Mouse (Mus musculus) myocyte (in vitro differentiated cells): ENCODE measurements around the gene Dnah14.

ENCODE experiments used
- CEBPB ChIP-seq: IDR thresholded peaks from 2 replicates; pipeline ENCODE4 v1.6.1; 2011; ENCODE audit warnings: mild to moderate bottlenecking, moderate library complexity; ENCODE audit not compliant: poor library complexity, insufficient read depth, severe bottlenecking
- E2F4 ChIP-seq: IDR thresholded peaks from one replicate; pipeline ENCODE4 v1.6.1; 2011; ENCODE audit warnings: mild to moderate bottlenecking, control low read depth, moderate library complexity; ENCODE audit not compliant: insufficient read depth
- MYOD1 ChIP-seq, 3 experiments: IDR thresholded peaks; one replicate each; pipeline ENCODE4 v1.6.1; 2011; ENCODE audit warnings: control low read depth in 2 of 3, low read depth in 2 of 3, mild to moderate bottlenecking in 2 of 3, moderate library complexity in 1 of 3; ENCODE audit not compliant: insufficient read length in 2 of 3, control insufficient read depth in 1 of 3
- POLR2A ChIP-seq: IDR thresholded peaks from one replicate; pipeline ENCODE4 v1.6.1; 2011; ENCODE audit warnings: low read depth, mild to moderate bottlenecking, control low read depth, moderate library complexity; ENCODE audit not compliant: insufficient read length
- TCF12 ChIP-seq: IDR thresholded peaks from one replicate; pipeline ENCODE4 v1.6.1; 2011; ENCODE audit warnings: mild to moderate bottlenecking, control low read depth; ENCODE audit not compliant: poor library complexity, insufficient read depth, severe bottlenecking

DNA sequence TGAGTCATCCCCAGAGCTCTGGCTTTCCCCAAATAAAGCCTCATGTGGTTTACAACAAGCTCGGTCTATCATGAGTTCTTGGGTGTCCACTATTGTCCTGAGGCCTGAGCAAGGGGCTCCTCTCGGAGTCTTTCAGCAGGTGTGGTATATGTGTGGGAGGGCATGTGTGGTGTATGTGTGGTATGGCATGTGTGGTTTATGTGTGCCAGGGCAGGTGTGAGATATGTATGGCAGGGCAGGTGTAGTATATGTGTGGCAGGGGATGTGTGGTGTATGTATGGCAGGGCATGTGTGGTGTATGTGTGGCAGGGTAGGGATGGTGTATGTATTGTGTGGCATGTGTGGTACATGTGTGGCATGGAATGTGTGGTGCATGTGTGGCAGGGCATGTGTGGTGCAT is 64.0 kb downstream of the Dnah14 start:
- TF ChIP-seq POLR2A (no peak), CEBPB (no peak), TCF12 (no peak), MYOD1 (IDR thresholded peaks at IDR 0.05; ENCODE audit: control insufficient read depth in 1 of 3, insufficient read length in 2 of 3, low read depth in 2 of 3) (peak in 2 of 3 experiments; percentile 17 to 65), E2F4 (no peak)
